Mouse (Mus musculus) heart, postnatal 10 days (tissue): ENCODE measurements around the gene Sfswap. TPM values are rescaled to one million over a fixed set of nuclear protein-coding genes. Genes with fewer than 3 reads are reported as not detected.

ENCODE experiments used
- DNase-seq, 2 experiments: peaks; one replicate each; pipeline ENCODE4 v3.0.0; 2021
- intact Hi-C: fragments of 180-260 bp; cut with DNase I; formaldehyde crosslinking; loops from one replicate; pipeline ENCODE4 v1.15.1; 2025
- total RNA-seq, 2 experiments: library from RNA; stranded (reverse); gene quantifications; 2 replicates each; pipeline ENCODE4 v1.2.3; 2021

Sfswap gene
- total RNA-seq, 2 experiments from 2014 or later = 48.7 to 50.1 TPM

- intact Hi-C loops = no loop called here
- DNase-seq = peak in 1 of 2 experiments; percentile 29
Observed at GRCm38 (mm10) chr5:129524751-129525150, 23.7 kb downstream of the Sfswap start.

- intact Hi-C loops = no loop called here
- no peak for DNase-seq
Observed at GRCm38 (mm10) chr5:129527162-129527561, 26.1 kb downstream of the Sfswap start.

GRCm38 (mm10) chr5:129529571-129529970 is 28.6 kb downstream of the Sfswap start:
- DNase-seq = no peak
- intact Hi-C loops = no loop called here

GRCm38 (mm10) chr5:129533731-129534130 is 32.7 kb downstream of the Sfswap start:
- intact Hi-C loops = no loop called here
- no peak for DNase-seq

GRCm38 (mm10) chr5:129534500-129534899 is 33.5 kb downstream of the Sfswap start:
- intact Hi-C loops = no loop called here
- peak; percentile 49 to 78 for DNase-seq

- intact Hi-C loops = no loop called here
- no peak for DNase-seq
Observed at GRCm38 (mm10) chr5:129535021-129535420, 34.0 kb downstream of the Sfswap start.

- intact Hi-C loops = no loop called here
- peak in 1 of 2 experiments; percentile 14 for DNase-seq
Observed at GRCm38 (mm10) chr5:129535431-129535830, 34.4 kb downstream of the Sfswap start.

- no peak for DNase-seq
- intact Hi-C loops = no loop called here
Observed at GRCm38 (mm10) chr5:129538826-129539225, 37.8 kb downstream of the Sfswap start.

- DNase-seq = no peak
- intact Hi-C loops = no loop called here
Observed at GRCm38 (mm10) chr5:129542236-129542635, 41.2 kb downstream of the Sfswap start.

- intact Hi-C loops = no loop called here
Observed at GRCm38 (mm10) chr5:129545787-129546186, 44.8 kb downstream of the Sfswap start.

GRCm38 (mm10) chr5:129549716-129550115 is 48.7 kb downstream of the Sfswap start:
- intact Hi-C loops = loop anchor here (5.0 kb wide), 1 partner anchor 42 kb away; no protein-coding TSS in a partner anchor
- no peak for DNase-seq

More at GRCm38 (mm10) chr5:129545787-129546186, 44.8 kb downstream of the Sfswap start:
- no peak for DNase-seq

- no peak for DNase-seq
- intact Hi-C loops = loop anchor here (5.0 kb wide), 1 partner anchor 43 kb away; no protein-coding TSS in a partner anchor
Observed at GRCm38 (mm10) chr5:129550790-129551189, 49.8 kb downstream of the Sfswap start.

- no peak for DNase-seq
- intact Hi-C loops = loop anchor here (5.0 kb wide), 1 partner anchor 45 kb away; no protein-coding TSS in a partner anchor
Observed at GRCm38 (mm10) chr5:129551991-129552390, 51.0 kb downstream of the Sfswap start.

- intact Hi-C loops = loop anchor here (5.0 kb wide), 1 partner anchor 46 kb away; no protein-coding TSS in a partner anchor
- no peak for DNase-seq
Observed at GRCm38 (mm10) chr5:129553642-129554041, 52.6 kb downstream of the Sfswap start.

GRCm38 (mm10) chr5:129558591-129558990 is 57.6 kb downstream of the Sfswap start:
- peak; percentile 17 to 28 for DNase-seq
- intact Hi-C loops = no loop called here

- intact Hi-C loops = no loop called here
- peak in 1 of 2 experiments; percentile 9 for DNase-seq
Observed at GRCm38 (mm10) chr5:129559283-129559682, 58.3 kb downstream of the Sfswap start.

GRCm38 (mm10) chr5:129562342-129562741 is 61.3 kb downstream of the Sfswap start:
- intact Hi-C loops = no loop called here
- no peak for DNase-seq

GRCm38 (mm10) chr5:129568596-129568995 is 67.6 kb downstream of the Sfswap start:
- intact Hi-C loops = no loop called here
- no peak for DNase-seq

GRCm38 (mm10) chr5:129578201-129578600 is 77.2 kb downstream of the Sfswap start:
- intact Hi-C loops = no loop called here
- DNase-seq = no peak

GRCm38 (mm10) chr5:129580046-129580445 is 79.0 kb downstream of the Sfswap start:
- intact Hi-C loops = loop anchor here (5.0 kb wide), 1 partner anchor 78 kb away; the partner anchor contains the start of gene Sfswap
- DNase-seq = peak; percentile 24 to 31

- intact Hi-C loops = loop anchor here (5.0 kb wide), 1 partner anchor 78 kb away; the partner anchor contains the start of gene Sfswap
- DNase-seq = no peak
Observed at GRCm38 (mm10) chr5:129580572-129580971, 79.6 kb downstream of the Sfswap start.

GRCm38 (mm10) chr5:129581015-129581414 is 80.0 kb downstream of the Sfswap start:
- intact Hi-C loops = loop anchor here (5.0 kb wide), 1 partner anchor 79 kb away; the partner anchor contains the start of gene Sfswap

GRCm38 (mm10) chr5:129583331-129583730 is 82.3 kb downstream of the Sfswap start:
- intact Hi-C loops = loop anchor here (5.0 kb wide), 1 partner anchor 81 kb away; the partner anchor contains the start of gene Sfswap
- no peak for DNase-seq

More at GRCm38 (mm10) chr5:129581015-129581414, 80.0 kb downstream of the Sfswap start:
- DNase-seq = no peak
